Mouse (Mus musculus) forebrain, embryonic 11.5 days (tissue): ENCODE measurements around the gene Ube2b. TPM values are rescaled to one million over a fixed set of nuclear protein-coding genes. Genes with fewer than 3 reads are reported as not detected.

Source experiments
- ATAC-seq: fragments of 200-750 bp; cut with Nextera tagmentation; replicated peaks from 2 replicates; pipeline ENCODE4 v1.8.0; 2017; ENCODE audit warnings: moderate TSS enrichment; ENCODE audit not compliant: low FRiP score
- DNase-seq: peaks from one replicate; pipeline ENCODE4 v3.0.0-alpha.2; 2017; ENCODE audit warnings: low spot score
- H3K27ac ChIP-seq: fragments of 300-500 bp; sonication (generic); 2 replicates; pipeline ENCODE4 v1.5.1; 2014; ENCODE audit warnings: low read depth, low read length
- H3K27me3 ChIP-seq: fragments of 300-500 bp; sonication (generic); 2 replicates; pipeline ENCODE4 v1.6.1; 2014; ENCODE audit warnings: mild to moderate bottlenecking, low read length, mixed read lengths; ENCODE audit not compliant: control insufficient read depth, insufficient read depth
- H3K36me3 ChIP-seq: fragments of 300-500 bp; sonication (generic); 2 replicates; pipeline ENCODE4 v1.6.1; 2014; ENCODE audit warnings: mild to moderate bottlenecking, low read length, moderate library complexity, mixed read lengths; ENCODE audit not compliant: control insufficient read depth, insufficient read depth
- H3K4me1 ChIP-seq: fragments of 300-500 bp; sonication (generic); replicated peaks from 2 replicates; pipeline ENCODE4 v1.6.1; 2014; ENCODE audit warnings: low read length, mixed read lengths; ENCODE audit not compliant: control insufficient read depth, insufficient read depth
- H3K4me2 ChIP-seq: fragments of 300-500 bp; sonication (generic); 2 replicates; pipeline ENCODE4 v1.6.1; 2014; ENCODE audit warnings: low read depth, mild to moderate bottlenecking, low read length, moderate library complexity, mixed read lengths; ENCODE audit not compliant: severe bottlenecking
- H3K4me3 ChIP-seq: fragments of 300-500 bp; sonication (generic); 2 replicates; pipeline ENCODE4 v1.5.1; 2014; ENCODE audit warnings: low read depth, low read length
- H3K9ac ChIP-seq: fragments of 300-500 bp; sonication (generic); 2 replicates; pipeline ENCODE4 v1.6.1; 2014; ENCODE audit warnings: low read length
- H3K9me3 ChIP-seq: fragments of 300-500 bp; sonication (generic); 2 replicates; pipeline ENCODE4 v1.6.1; 2016; ENCODE audit warnings: low read length, mixed read lengths; ENCODE audit not compliant: control insufficient read depth
- WGBS: fragments of 180-500 bp; shearing (Covaris S2); extraction: QIAGEN DNeasy Blood & Tissue Kit; methylation state at CpG from one replicate; pipeline ENCODE4 v1.1.7; 2014; 5-methylcytosine and 5-hydroxymethylcytosine counted together
- polyA plus RNA-seq: library from polyadenylated mRNA; unstranded; fragments of >200 nt; fragmentation: Nextera tagmentation; extraction: Ambion mirVana; gene quantifications from 2 replicates; pipeline ENCODE4 v1.2.1, GENCODE M21; 2014

The Ube2b gene
- polyA plus RNA-seq, 1 experiment from 2014 or later, result 177 TPM

DNA sequence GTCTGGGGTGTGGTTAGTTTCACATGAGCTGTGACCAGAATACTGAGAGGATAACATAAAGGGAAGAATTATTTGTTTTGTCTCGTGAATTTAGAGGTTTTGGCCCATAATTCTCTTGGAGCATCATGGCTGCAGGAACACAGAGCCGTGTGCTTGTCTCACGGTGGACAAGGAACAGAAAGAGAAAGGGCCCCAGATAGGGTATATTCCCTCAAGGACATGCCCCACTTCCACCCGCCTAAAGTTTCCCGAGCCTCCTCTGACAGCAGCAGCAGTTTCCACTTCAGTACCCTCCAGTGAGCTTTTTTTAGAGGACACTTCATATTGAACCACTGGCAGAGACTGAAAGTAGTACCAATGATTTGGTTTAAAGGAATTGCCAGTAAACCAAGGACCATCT is 11.0 kb upstream of the Ube2b start:
- Histone ChIP-seq H3K27ac (no peak overlapping the region), H3K4me2 (no peak overlapping the region), H3K9ac (no peak overlapping the region), H3K9me3 (no peaks in the 10 kb centered on the region), H3K4me1 (no peaks in the 10 kb centered on the region), H3K4me3 (no peak overlapping the region), H3K27me3 (no peaks in the 10 kb centered on the region), H3K36me3 (no peaks in the 10 kb centered on the region)
- no peak for ATAC-seq
- WGBS, result 73% methylated on average over 5 of the region's 5 CpGs
- no peak for DNase-seq

DNA sequence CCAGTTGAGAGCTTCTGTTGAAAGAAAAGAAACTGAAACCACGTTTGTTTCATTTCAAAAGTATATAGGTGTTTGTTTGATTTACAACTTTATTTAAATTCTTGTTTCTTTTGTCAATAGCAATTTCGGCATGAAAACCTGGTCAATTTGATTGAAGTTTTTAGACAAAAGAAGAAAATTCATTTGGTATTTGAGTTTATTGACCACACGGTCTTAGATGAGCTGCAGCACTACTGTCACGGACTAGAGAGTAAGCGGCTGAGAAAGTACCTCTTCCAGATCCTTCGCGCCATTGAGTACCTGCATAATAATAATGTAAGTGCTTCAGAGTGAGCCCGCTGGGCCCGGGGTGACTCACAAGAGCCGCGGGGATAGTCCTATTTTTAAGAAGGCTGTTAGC is 10.4 kb upstream of the Ube2b start:
- Histone ChIP-seq H3K36me3 (no peaks in the 10 kb centered on the region), H3K27me3 (no peaks in the 10 kb centered on the region), H3K4me2 (no peak overlapping the region), H3K9me3 (no peaks in the 10 kb centered on the region), H3K9ac (no peak overlapping the region), H3K4me3 (no peak overlapping the region), H3K4me1 (no peaks in the 10 kb centered on the region), H3K27ac (no peak overlapping the region)
- DNase-seq (no peak), ATAC-seq (no peak)
- WGBS, result 89% methylated on average over 11 of the region's 11 CpGs

GRCm38 (mm10) chr11:52005586-52005985 is 5.0 kb upstream of the Ube2b start:
- Histone ChIP-seq H3K4me3 (no peak overlapping the region), H3K27me3 (no peaks in the 10 kb centered on the region), H3K27ac (no peak overlapping the region), H3K9me3 (no peaks in the 10 kb centered on the region), H3K4me2 (no peak overlapping the region), H3K4me1 (peaks cover 5% of the 10 kb centered on the region; the same call in 1 of the 2 replicates), H3K36me3 (no peaks in the 10 kb centered on the region), H3K9ac (no peak overlapping the region)
- no peak for DNase-seq
- no peak for ATAC-seq
- 72% methylated on average over 2 of the region's 2 CpGs for WGBS

DNA sequence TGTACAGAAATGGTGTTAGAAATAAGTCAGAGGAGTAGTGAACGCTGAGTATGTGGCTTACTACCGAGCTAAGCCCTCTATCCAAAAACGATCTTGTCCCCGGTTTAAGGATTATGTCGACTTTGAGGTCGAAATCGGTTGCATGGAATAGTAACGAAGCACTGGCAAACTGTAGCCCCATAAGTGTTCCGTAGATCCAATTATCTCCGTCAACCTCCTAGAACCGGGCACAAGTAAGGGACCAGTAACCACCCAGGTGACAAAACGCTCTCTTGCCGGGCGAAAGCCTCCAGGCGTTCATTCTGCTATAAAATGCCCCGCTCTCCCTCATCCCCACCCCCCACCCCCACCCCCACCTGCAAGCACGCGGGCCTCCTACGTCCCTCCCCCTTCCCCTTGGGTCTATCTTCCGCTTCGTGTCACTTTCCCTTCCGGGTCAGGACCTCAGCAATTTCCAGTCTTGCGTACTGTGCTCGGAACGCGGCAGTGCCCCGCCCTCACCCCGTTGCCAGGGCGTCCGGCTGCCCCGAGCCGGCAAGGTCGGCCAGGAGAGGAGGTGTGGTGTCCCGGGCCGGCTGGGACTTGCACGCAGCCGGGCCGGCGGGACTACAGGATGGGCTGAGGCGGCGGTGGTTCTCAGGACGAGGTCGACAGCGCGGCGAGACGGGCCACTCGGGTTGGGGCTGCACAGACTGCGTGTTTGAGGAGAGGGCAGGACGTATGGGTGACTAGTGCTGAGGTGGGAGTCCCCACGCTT is 3.4 kb upstream of the Ube2b start, which contains the start of gene Cdkl3:
Cdkl3 (plus strand) TSS at position 450 of the 757 bp plus-strand sequence.
- H3K4me2 ChIP-seq, result peak within 1 kb of the TSS; percentile 57
- ATAC-seq, result peak; percentile 88
- H3K27ac ChIP-seq, result peak within 1 kb of the TSS; percentile 73
- no peaks in the 10 kb centered on the region for H3K27me3 ChIP-seq
- WGBS, result under 1% methylated on average over 51 of the region's 51 CpGs
- no peaks in the 10 kb centered on the region for H3K36me3 ChIP-seq
- no peaks in the 10 kb centered on the region for H3K9me3 ChIP-seq
- H3K9ac ChIP-seq, result peak within 1 kb of the TSS; percentile 77
- DNase-seq, result peak; percentile 96
- H3K4me1 ChIP-seq, result peaks cover 8% of the 10 kb centered on the region; the same call in 1 of the 2 replicates
- H3K4me3 ChIP-seq, result peak within 1 kb of the TSS; percentile 74

DNA sequence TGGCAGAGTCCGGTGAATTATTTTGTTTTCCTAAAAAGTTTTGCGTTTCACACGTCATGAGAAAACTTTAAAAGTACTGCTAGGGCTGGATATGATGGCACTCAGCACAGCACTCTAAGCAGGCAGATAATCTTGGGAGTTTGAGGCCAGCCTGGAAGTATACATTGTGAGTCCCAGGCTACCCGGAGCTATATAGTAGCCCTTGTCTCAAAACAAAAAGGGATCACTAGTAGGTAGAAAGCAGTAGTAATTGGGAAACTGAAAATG is 2.9 kb upstream of the Ube2b start:
- Histone ChIP-seq H3K4me2 (peak overlapping the region; percentile 57), H3K4me3 (peak overlapping the region; percentile 74), H3K36me3 (no peaks in the 10 kb centered on the region), H3K27ac (peak overlapping the region; percentile 73; the same call in 1 of the 2 replicates), H3K9ac (peak overlapping the region; percentile 77), H3K9me3 (no peaks in the 10 kb centered on the region), H3K27me3 (no peaks in the 10 kb centered on the region), H3K4me1 (peaks cover 9% of the 10 kb centered on the region; the same call in 1 of the 2 replicates)
- DNase-seq (no peak), ATAC-seq (no peak)
- WGBS, result 23% methylated on average over 4 of the region's 4 CpGs

GRCm38 (mm10) chr11:52002842-52003504 is 2.4 kb upstream of the Ube2b start:
- Histone ChIP-seq H3K4me3 (peak overlapping the region; percentile 74), H3K4me2 (peak overlapping the region; percentile 57), H3K4me1 (peaks cover 10% of the 10 kb centered on the region; the same call in 1 of the 2 replicates), H3K27ac (peak overlapping the region; percentile 73; the same call in 1 of the 2 replicates), H3K9me3 (no peaks in the 10 kb centered on the region), H3K27me3 (no peaks in the 10 kb centered on the region), H3K36me3 (no peaks in the 10 kb centered on the region), H3K9ac (peak overlapping the region; percentile 77; the same call in 1 of the 2 replicates)
- WGBS, result 83% methylated on average over 13 of the region's 13 CpGs
- ATAC-seq (no peak), DNase-seq (no peak)

- Histone ChIP-seq H3K36me3 (no peaks in the 10 kb centered on the region; the same call in 1 of the 2 replicates), H3K4me3 (no peak overlapping the region), H3K27ac (no peak overlapping the region), H3K4me1 (peaks cover 10% of the 10 kb centered on the region; the same call in 1 of the 2 replicates), H3K27me3 (no peaks in the 10 kb centered on the region), H3K9me3 (no peaks in the 10 kb centered on the region), H3K4me2 (no peak overlapping the region), H3K9ac (no peak overlapping the region)
- WGBS, result 91% methylated on average over 8 of the region's 8 CpGs
- ATAC-seq (no peak), DNase-seq (no peak)
Observed at GRCm38 (mm10) chr11:52001861-52002260, 1.3 kb upstream of the Ube2b start.

DNA sequence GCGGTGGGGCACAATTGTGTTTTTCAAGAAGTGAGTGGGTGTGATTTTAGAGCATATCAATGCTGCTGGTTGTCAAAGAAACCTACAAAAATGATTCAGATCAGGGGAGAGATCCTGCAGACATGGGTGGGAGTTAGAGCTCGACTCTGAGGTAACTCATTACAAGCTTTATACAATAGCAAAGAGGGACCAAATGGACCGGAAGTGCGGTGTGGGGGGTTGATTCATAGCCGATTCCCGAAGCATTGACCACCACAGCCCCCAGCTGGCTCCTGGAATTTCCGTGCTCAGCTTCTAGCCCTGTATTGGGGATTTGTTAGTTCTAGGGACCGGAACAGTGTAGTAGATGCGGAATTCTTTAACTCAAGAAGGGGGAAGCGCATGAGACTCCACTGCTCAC is 779 bp upstream of the Ube2b start:
- 60% methylated on average over 10 of the region's 10 CpGs for WGBS
- Histone ChIP-seq H3K9me3 (no peaks in the 10 kb centered on the region), H3K4me3 (no peak overlapping the region), H3K4me1 (peaks cover 10% of the 10 kb centered on the region; the same call in 1 of the 2 replicates), H3K27ac (no peak overlapping the region), H3K4me2 (peak overlapping the region; percentile 41; the same call in 1 of the 2 replicates), H3K36me3 (no peaks in the 10 kb centered on the region; the same call in 1 of the 2 replicates), H3K9ac (0 out of 2 replicates have a peak overlapping the region, but pooled peaks have one; percentile 35), H3K27me3 (no peaks in the 10 kb centered on the region)
- no peak for ATAC-seq
- DNase-seq, result no peak
